Mouse (Mus musculus): Measurements from ENCODE around the gene Olfr212.
"Not testable (repeated sequence)": the region's sequence is repeated elsewhere in the genome, so short reads cannot be mapped to it uniquely, and the experiment has no call there.

Gene Olfr212

DNA sequence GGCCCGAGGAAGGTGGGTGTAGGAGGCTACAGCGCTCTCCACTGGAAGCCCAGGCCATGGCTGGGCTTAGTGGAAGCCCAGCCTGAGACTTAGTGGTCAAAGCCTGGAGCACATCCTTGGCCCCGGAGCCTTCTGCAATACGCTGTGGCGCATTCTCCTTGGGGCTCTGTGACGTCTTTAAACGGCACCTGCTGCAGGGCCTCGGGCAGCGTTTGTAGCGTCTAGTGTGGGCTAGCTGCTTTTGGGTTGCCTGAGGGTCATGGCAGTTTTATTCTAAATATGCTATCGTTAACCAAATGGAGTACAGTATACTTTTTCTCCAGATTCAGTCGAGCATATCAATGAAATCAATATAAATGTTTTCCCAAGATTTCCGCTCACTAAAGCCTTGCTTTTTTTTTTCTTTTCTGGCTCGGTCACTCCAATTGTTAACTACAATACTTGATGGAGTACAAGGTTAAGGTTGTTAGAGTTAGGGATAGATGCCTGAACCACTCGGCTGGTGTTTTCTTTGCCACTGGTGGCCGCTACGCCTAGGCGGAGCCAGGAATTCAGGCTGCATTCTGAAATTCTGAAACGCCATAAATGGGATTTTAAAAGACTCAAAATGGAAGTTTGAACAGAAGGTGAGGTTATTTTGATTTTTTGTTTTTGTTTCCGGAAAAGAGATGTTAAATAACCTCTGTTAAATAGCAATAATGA lies at the start of gene Olfr212:
Gene Olfr212 (plus strand): TSS at position 215 of the 702 bp plus-strand sequence.
- not testable (repeated sequence) for DNase-seq (ENCODE audit: low read depth, low spot score)

DNA sequence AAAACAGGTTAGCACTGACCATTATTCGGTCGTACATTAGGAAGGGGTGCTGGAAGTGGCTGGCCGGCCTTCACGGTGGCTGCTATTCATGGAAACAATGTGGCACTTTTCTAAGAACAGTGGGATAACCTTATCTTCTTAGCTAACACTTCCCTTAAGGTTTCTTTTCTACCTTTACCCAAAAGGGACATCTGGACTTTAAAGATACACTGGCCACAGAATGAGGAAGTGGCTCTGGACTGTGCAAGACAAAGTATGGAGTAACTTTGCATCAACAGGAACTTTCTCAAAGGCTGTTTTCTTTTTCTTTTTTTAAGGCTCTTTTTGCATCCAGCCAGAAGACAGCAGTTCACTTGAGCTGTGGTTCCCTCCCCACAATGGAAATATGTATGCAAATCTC lies 47.6 kb upstream of the Olfr212 start:
- DNase-seq (ENCODE audit: low read depth, low spot score): no peak

GRCm38 (mm10) chr6:116459232-116459631 lies 47.1 kb upstream of the Olfr212 start:
- DNase-seq (ENCODE audit: low read depth, low spot score): no peak

DNA sequence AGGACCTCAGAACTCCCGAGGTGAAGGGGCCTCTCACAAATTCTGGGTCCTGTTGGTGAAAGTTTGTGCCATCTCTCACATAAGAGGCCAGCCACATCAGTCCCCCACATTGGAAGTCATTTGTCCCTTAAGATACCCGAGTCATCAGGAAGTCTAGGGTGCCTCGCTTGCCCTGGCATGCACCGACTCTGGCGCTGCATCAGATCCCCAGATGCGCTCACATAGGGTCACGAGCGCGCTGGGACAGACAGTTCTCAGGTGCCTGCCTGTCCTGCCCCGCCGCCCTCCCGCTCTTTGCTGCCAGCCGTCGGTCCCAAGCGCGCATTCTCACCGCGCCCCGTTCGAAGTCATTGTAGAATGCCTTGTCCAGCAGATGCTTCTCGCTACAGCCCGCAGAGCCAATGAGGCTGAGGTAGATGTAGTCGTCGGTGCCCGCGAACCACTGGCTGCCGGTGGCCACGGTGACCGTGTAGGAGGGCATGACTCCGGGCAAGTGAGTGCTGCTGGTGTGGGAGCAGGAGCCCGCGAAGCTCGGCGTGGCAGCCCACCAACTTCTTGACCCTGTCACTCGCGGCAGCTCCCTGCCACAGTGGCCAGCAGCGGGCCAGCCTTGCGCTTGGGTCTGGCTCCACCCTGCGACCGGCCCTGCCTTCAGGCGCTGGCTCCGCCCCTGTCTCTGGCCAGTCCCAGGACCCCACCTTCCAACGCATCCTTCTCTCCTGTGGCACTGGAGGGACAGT lies 45.6 kb upstream of the Olfr212 start, which contains the start of gene Alox5:
Gene Alox5 (minus strand): TSS at position 635 of the 740 bp plus-strand sequence.
- DNase-seq (ENCODE audit: low read depth, low spot score): no peak

GRCm38 (mm10) chr6:116468081-116468480 lies 38.2 kb upstream of the Olfr212 start:
- peak; percentile 29 for DNase-seq (ENCODE audit: low read depth, low spot score)

DNA sequence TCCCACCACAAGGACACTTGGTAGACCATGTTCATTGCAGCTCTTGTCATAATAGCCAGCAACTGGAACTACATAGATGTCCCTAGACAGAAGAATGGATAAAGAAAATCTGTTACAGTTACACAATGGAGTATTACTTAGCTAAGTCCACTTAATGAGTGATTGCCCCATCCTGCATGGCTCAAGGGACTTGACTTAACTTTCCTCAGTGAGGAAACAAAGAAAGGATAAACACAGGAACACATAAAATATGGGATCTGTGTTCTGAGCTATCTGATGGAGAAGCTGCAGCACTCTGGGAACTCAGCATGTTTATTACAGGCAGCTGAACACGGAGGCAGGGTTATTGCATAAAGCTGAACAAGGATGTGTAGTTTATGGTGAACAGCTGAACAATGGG lies 21.2 kb upstream of the Olfr212 start:
- no peak for DNase-seq (ENCODE audit: low read depth, low spot score)

DNA sequence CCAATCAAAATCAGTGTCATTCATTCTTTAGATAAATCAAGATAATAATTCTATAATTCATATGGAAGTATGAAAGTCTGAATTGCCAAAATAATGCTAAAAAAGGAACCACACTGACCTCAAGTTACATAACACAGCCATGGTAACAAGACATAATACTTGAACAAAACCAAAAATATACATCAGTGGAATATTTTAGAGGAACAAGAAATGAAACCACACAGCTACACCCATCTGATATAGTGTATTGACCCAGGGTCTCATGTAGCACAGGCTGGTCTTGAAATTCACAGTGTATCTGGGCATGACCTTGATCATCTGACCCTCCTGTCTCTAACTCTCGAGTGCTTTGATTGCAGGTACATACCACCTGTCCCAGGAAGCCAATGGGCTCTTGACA lies 19.5 kb upstream of the Olfr212 start:
- no peak for DNase-seq (ENCODE audit: low read depth, low spot score)

DNA sequence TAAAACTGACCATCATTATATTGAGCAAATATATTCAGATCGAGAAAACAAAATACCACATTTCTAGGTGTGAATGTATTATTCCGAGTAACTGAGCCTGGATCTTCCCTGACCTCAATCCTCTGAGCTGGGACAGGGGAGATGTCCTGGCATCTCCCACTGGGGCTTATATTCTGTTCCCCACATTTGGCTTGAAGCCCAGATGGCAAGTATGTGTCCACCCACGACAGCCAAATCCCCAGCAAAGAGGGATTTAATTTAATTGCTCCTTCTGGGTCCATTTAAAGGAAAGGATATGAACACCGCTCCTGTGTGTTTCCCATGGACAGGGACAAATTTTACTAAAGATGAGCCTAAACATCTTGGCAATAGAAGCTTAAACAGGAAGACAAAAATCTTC lies 17.5 kb upstream of the Olfr212 start, which contains the start of gene Olfr211:
Gene Olfr211 (plus strand): TSS at position 301 of the 400 bp plus-strand sequence.
- no peak for DNase-seq (ENCODE audit: low read depth, low spot score)

GRCm38 (mm10) chr6:116493742-116494141 lies 12.6 kb upstream of the Olfr212 start:
- no peak for DNase-seq (ENCODE audit: low read depth, low spot score)

DNA sequence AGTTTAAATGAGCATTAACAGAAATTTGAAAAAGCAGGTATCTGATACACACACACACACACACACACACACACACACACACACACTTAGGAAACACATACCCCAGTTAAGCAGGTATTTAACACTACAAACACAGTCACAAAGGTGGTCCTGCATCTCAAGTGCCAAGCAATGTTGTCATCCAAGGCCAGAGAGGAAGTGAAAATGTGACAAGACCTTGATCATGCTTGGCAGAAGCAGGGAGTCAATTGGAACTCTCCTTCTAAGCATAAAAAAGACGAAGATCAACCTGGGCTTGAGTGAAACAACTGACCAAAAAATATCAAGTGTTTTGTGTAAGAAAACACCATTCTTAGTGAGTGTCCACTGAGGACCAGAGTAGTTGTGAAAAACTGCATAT lies 10.4 kb upstream of the Olfr212 start:
- peak; percentile 6 for DNase-seq (ENCODE audit: low read depth, low spot score)

GRCm38 (mm10) chr6:116514832-116515231 lies 8.5 kb downstream of the Olfr212 start:
- no peak for DNase-seq (ENCODE audit: low read depth, low spot score)

DNA sequence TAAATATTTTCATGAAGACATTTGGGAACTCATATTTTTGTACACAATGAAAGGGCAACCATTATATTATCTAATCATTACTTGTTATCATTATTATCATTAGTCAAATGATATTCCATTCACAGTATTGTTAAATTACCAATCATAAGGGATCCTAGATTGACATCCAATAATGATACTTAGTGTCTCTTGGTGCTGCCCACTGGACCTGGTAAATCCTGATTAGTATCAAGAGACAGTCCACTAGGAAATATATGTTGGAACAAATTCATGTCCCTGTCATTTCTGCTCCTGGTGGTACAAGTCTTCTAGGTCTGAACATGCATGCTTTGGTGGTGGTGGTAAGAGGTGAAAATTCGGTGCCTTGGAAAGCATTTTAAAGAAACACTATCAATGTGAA lies 31.8 kb downstream of the Olfr212 start, which contains the start of gene Olfr213:
Gene Olfr213 (plus strand): TSS at position 301 of the 400 bp plus-strand sequence.
- DNase-seq (ENCODE audit: low read depth, low spot score): no peak

- no peak for DNase-seq (ENCODE audit: low read depth, low spot score)
Observed at GRCm38 (mm10) chr6:116542500-116542899, 36.2 kb downstream of the Olfr212 start.

- not testable (repeated sequence) for DNase-seq (ENCODE audit: low read depth, low spot score)
Observed at GRCm38 (mm10) chr6:116550841-116551240, 44.5 kb downstream of the Olfr212 start, which contains the start of gene Gm5580. TSS of gene Gm5580 (plus strand) at chr6:116551141.

DNA sequence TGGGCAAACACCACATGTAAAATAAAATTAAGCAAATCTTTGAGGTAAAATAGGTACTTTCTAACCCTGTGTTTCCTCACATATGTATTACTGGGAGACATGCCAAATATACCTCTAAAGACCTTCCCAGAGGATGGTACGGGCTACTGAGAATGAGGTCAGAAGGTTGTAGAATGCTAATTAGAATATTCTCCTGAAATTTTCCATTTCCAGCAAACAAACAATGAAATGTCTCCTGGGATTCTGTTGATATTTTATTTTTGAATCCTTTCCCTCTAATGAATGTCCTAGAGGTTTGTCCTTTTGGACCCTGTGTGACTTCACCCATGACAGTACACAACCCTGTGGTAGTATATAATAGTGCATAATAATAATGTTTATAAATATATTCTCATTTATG lies 47.6 kb downstream of the Olfr212 start, which contains the start of gene Olfr214:
Gene Olfr214 (plus strand): TSS at position 301 of the 400 bp plus-strand sequence.
- DNase-seq (ENCODE audit: low read depth, low spot score): no peak

GRCm38 (mm10) chr6:116554952-116555351 lies 48.6 kb downstream of the Olfr212 start:
- no peak for DNase-seq (ENCODE audit: low read depth, low spot score)
